In the genomic region with DNA sequence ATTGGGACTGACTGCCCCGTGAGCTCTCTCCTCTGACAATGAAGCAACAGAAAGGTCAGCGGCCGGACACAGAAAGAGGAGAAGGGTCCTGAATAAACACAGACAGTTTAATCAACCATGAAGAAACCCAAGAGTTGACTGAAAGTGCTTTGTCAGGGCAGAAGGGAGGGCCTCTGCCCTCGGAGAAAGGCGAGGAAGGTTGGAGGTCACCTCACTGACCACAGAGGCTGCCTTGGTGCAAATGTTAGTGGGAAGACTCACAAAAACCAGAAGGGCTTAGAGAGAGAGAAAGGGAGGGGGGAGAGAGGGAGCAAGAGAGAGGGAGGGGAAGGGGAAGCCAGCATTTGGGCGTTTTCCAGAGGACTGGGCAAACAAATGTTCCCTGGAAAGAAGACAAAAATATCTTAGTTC, we compare ENCODE assay signal across 8 mouse cellular contexts.
DNase-seq lines count a peak whose midpoint lies in the region; ATAC-seq and TF ChIP-seq lines count a peak whose summit lies in the region.

No protein-coding gene starts in this region.

- TF ChIP-seq CTCF in kidney, adult 2 months (conservative IDR thresholded peaks at IDR 0.05; ENCODE audit: insufficient read depth, insufficient read length, low read depth, low read length) = no peak

- H3K4me1 ChIP-seq in midbrain, embryonic 12.5 days = peaks cover 42% of the 10 kb centered on the region
- peaks cover 35% of the 10 kb centered on the region for H3K4me1 ChIP-seq in midbrain, embryonic 15.5 days
- H3K4me1 ChIP-seq in kidney, adult 2 months (ENCODE audit: control insufficient read depth, insufficient read depth, low read length) = peaks cover 15% of the 10 kb centered on the region

- 3% methylated on average over 6 of the region's 6 CpGs for WGBS in midbrain, embryonic 12.5 days
- 10% methylated on average over 6 of the region's 6 CpGs for WGBS in midbrain, embryonic 15.5 days
- WGBS in kidney, adult 2 months = 26% methylated on average over 6 of the region's 6 CpGs

- TF ChIP-seq POLR2A in kidney, adult 2 months (IDR thresholded peaks at IDR 0.05; ENCODE audit: low read depth, low read length) = no peak

- H3K27ac ChIP-seq in midbrain, embryonic 12.5 days (replicated peaks) = no peak overlapping the region
- no peak overlapping the region for H3K27ac ChIP-seq in midbrain, embryonic 15.5 days
- peak overlapping the region; percentile 74 for H3K27ac ChIP-seq in kidney, adult 2 months (ENCODE audit: insufficient read depth, low read depth, low read length)

- no peak for ATAC-seq in midbrain, embryonic 12.5 days (ENCODE audit: low FRiP score, low read depth)
- ATAC-seq in midbrain, embryonic 15.5 days (replicated peaks) = no peak

- H3K9me3 ChIP-seq in midbrain, embryonic 12.5 days = no peaks in the 10 kb centered on the region
- H3K9me3 ChIP-seq in midbrain, embryonic 15.5 days = no peaks in the 10 kb centered on the region

- no peak overlapping the region for H3K4me3 ChIP-seq in midbrain, embryonic 12.5 days
- no peak overlapping the region for H3K4me3 ChIP-seq in midbrain, embryonic 15.5 days
- H3K4me3 ChIP-seq in kidney, adult 2 months (ENCODE audit: insufficient read depth, low read depth, low read length) = no peak overlapping the region

- no peak overlapping the region for H3K9ac ChIP-seq in midbrain, embryonic 12.5 days (replicated peaks)
- no peak overlapping the region for H3K9ac ChIP-seq in midbrain, embryonic 15.5 days

- H3K36me3 ChIP-seq in midbrain, embryonic 12.5 days = no peaks in the 10 kb centered on the region
- no peaks in the 10 kb centered on the region for H3K36me3 ChIP-seq in midbrain, embryonic 15.5 days (replicated peaks)
- no peaks in the 10 kb centered on the region for H3K36me3 ChIP-seq in kidney, adult 2 months (ENCODE audit: control insufficient read depth, insufficient read depth, low read length)

- H3K4me2 ChIP-seq in midbrain, embryonic 12.5 days (replicated peaks) = peak overlapping the region; percentile 13; the same call in 1 of the 2 replicates
- H3K4me2 ChIP-seq in midbrain, embryonic 15.5 days = no peak overlapping the region

- peaks cover 40% of the 10 kb centered on the region for H3K27me3 ChIP-seq in midbrain, embryonic 12.5 days
- H3K27me3 ChIP-seq in midbrain, embryonic 15.5 days (replicated peaks) = no peaks in the 10 kb centered on the region; the same call in 1 of the 2 replicates
- H3K27me3 ChIP-seq in kidney, adult 2 months (replicated peaks; ENCODE audit: control insufficient read depth, insufficient read depth, low read length) = no peaks in the 10 kb centered on the region

- peak; percentile 82 for DNase-seq in cerebellum, postnatal 14 days
- DNase-seq in cerebellum, adult 11-12 months = no peak
- DNase-seq in kidney, adult 2 months = peak; percentile 82
- peak; percentile 70 for DNase-seq in retina, embryonic 14.5 days (ENCODE audit: low spot score)
- DNase-seq in urinary bladder, postnatal 4 days (ENCODE audit: low spot score in 2 of 2) = no peak
- no peak for DNase-seq in thymus, postnatal 14 days

Comparison
In these comparisons a context has a peak if more than half of its experiments do, and no peak if none do; other contexts are left out.
1. DNase-seq: peak in cerebellum, postnatal 14 days (2 of 2), kidney, adult 2 months (single experiment) and retina, embryonic 14.5 days (single experiment); none in cerebellum, adult 11-12 months (single experiment), urinary bladder, postnatal 4 days (0 of 2) and thymus, postnatal 14 days (single experiment).